Mouse (Mus musculus) thymus, postnatal 10 days (tissue): ENCODE data around the gene Antxrl.

Source experiments
- DNase-seq, 2 experiments: peaks; one replicate each; pipeline ENCODE4 v3.0.0; 2021; ENCODE audit warnings: low spot score in 2 of 2

The Antxrl gene

DNA sequence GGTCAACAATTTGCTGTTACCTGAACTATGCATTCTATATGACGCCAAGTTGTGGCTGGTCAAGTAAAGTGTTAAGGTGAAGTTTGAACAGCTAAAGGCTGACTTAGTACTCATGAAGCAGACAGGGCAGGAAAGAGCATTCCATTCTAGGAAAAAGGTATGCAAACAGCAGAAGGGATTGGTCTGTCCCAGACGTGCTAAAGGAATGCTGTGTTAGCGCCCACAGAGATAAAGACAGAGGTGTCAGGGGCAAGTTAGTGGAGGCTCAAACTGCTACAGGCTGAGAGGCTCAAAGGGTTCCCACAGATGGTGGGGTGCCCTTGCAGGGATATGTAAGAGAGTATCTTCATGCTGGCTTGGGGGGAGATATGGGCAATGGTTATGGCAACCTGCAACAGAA is 51.3 kb downstream of the Antxrl start:
- DNase-seq: no peak

GRCm38 (mm10) chr14:34104892-34105291 is 52.4 kb downstream of the Antxrl start:
- DNase-seq: peak in 1 of 2 experiments; percentile 10

GRCm38 (mm10) chr14:34106389-34107062 is 54.0 kb downstream of the Antxrl start:
- peak in 1 of 2 experiments; percentile 40 for DNase-seq

GRCm38 (mm10) chr14:34107594-34107993 is 55.1 kb downstream of the Antxrl start:
- no peak for DNase-seq

- no peak for DNase-seq
Observed at GRCm38 (mm10) chr14:34114311-34114710, 61.8 kb downstream of the Antxrl start.

- no peak for DNase-seq
Observed at GRCm38 (mm10) chr14:34119046-34119723, 66.7 kb downstream of the Antxrl start.

- DNase-seq: no peak
Observed at GRCm38 (mm10) chr14:34120016-34120910, 67.8 kb downstream of the Antxrl start.

GRCm38 (mm10) chr14:34120923-34121351 is 68.4 kb downstream of the Antxrl start:
- no peak for DNase-seq

- no peak for DNase-seq
Observed at GRCm38 (mm10) chr14:34121691-34122090, 69.2 kb downstream of the Antxrl start.
